Mouse (Mus musculus) heart, embryonic 14.5 days (tissue): ENCODE measurements around the gene Kir3dl2. TPM values are rescaled to one million over a fixed set of nuclear protein-coding genes. Genes with fewer than 3 reads are reported as not detected.
"Not testable (repeated sequence)": the region's sequence is repeated elsewhere in the genome, so short reads cannot be mapped to it uniquely, and the experiment has no call there.

Experiments
- ATAC-seq: fragments of 200-750 bp; cut with Nextera tagmentation; 2 replicates; pipeline ENCODE4 v1.8.0; 2017; ENCODE audit warnings: low read depth, moderate TSS enrichment; ENCODE audit not compliant: insufficient number of reproducible peaks, insufficient read depth, low FRiP score
- H3K27ac ChIP-seq, 2 experiments: fragments of 200-500 bp in 1 of 2; fragments of 300-500 bp in 1 of 2; sonication (generic) in 1 of 2; replicated peaks in 1 of 2; 2 replicates each; pipeline ENCODE4 v1.5.1; 2012 to 2014; ENCODE audit warnings: low read depth in 2 of 2, low read length in 2 of 2, control low read depth in 1 of 2, mild to moderate bottlenecking in 1 of 2, mixed read lengths in 1 of 2; ENCODE audit not compliant: control insufficient read depth in 1 of 2, insufficient read depth in 1 of 2
- H3K27me3 ChIP-seq: fragments of 300-500 bp; sonication (generic); 2 replicates; pipeline ENCODE4 v1.6.1; 2014; ENCODE audit warnings: mild to moderate bottlenecking, low read length, control low read depth; ENCODE audit not compliant: control insufficient read depth, insufficient read depth
- H3K36me3 ChIP-seq: fragments of 300-500 bp; sonication (generic); 2 replicates; pipeline ENCODE4 v1.6.1; 2014; ENCODE audit warnings: mild to moderate bottlenecking, control low read depth, low read length, mixed read lengths; ENCODE audit not compliant: control insufficient read depth, insufficient read depth
- H3K4me1 ChIP-seq, 2 experiments: fragments of 200-500 bp in 1 of 2; fragments of 300-500 bp in 1 of 2; sonication (generic) in 1 of 2; 2 replicates each; pipeline ENCODE4 v1.6.1; 2012 to 2014; ENCODE audit warnings: low read length in 2 of 2, control low read depth in 1 of 2, mixed read lengths in 1 of 2; ENCODE audit not compliant: control insufficient read depth in 2 of 2, insufficient read depth in 2 of 2
- H3K4me2 ChIP-seq: fragments of 300-500 bp; sonication (generic); 2 replicates; pipeline ENCODE4 v1.6.1; 2014; ENCODE audit warnings: mild to moderate bottlenecking, low read length
- H3K4me3 ChIP-seq, 2 experiments: fragments of 200-500 bp in 1 of 2; fragments of 300-500 bp in 1 of 2; sonication (generic) in 1 of 2; 2 replicates each; pipeline ENCODE4 v1.5.1; 2012 to 2014; ENCODE audit warnings: low read length in 2 of 2, mild to moderate bottlenecking in 2 of 2, control low read depth in 1 of 2, low read depth in 1 of 2, moderate library complexity in 1 of 2; ENCODE audit not compliant: control insufficient read depth in 1 of 2, insufficient read depth in 1 of 2
- H3K9ac ChIP-seq: fragments of 300-500 bp; sonication (generic); 2 replicates; pipeline ENCODE4 v1.6.1; 2014; ENCODE audit warnings: mild to moderate bottlenecking, low read length
- H3K9me3 ChIP-seq: fragments of 300-500 bp; sonication (generic); 2 replicates; pipeline ENCODE4 v1.6.1; 2016; ENCODE audit warnings: low read length, control low read depth; ENCODE audit not compliant: control insufficient read depth
- WGBS: fragments of 180-500 bp; shearing (Covaris S2); extraction: QIAGEN DNeasy Blood & Tissue Kit; methylation state at CpG from one replicate; pipeline ENCODE4 v1.1.7; 2014; 5-methylcytosine and 5-hydroxymethylcytosine counted together
- polyA plus RNA-seq: library from polyadenylated mRNA; unstranded; fragments of >200 nt; fragmentation: Nextera tagmentation; extraction: Ambion mirVana; gene quantifications from 2 replicates; pipeline ENCODE4 v1.2.1, GENCODE M21; 2014

Kir3dl2 gene
- polyA plus RNA-seq: not detected in 2 replicates

- ATAC-seq, H3K9ac ChIP-seq: not testable (repeated sequence)
- 46% methylated on average over 1 of the region's 1 CpGs for WGBS
Measured at GRCm38 (mm10) chrX:136543956-136544355, at the start of gene Kir3dl2. Kir3dl2 (minus strand) TSS chrX:136544056.

GRCm38 (mm10) chrX:136590897-136591257, 47.0 kb upstream of the Kir3dl2 start:
- Histone ChIP-seq H3K4me1 (no peaks in the 10 kb centered on the region), H3K27me3 (no peaks in the 10 kb centered on the region), H3K36me3 (no peaks in the 10 kb centered on the region), H3K27ac (no peak overlapping the region), H3K4me2 (no peak overlapping the region), H3K4me3 (no peak overlapping the region), H3K9me3 (no peaks in the 10 kb centered on the region), H3K9ac (no peak overlapping the region)
- ATAC-seq: no peak
- WGBS: 36% methylated on average over 2 of the region's 2 CpGs

More at GRCm38 (mm10) chrX:136543956-136544355, at the start of gene Kir3dl2:
- not testable (repeated sequence) for H3K36me3 ChIP-seq, H3K4me1 ChIP-seq, H3K4me2 ChIP-seq, H3K27me3 ChIP-seq, H3K27ac ChIP-seq, H3K9me3 ChIP-seq, H3K4me3 ChIP-seq

GRCm38 (mm10) chrX:136590199-136590896, 46.5 kb upstream of the Kir3dl2 start, which contains the start of gene Tceal3:
Tceal3 (plus strand) TSS chrX:136590842.
- Histone ChIP-seq H3K36me3 (no peaks in the 10 kb centered on the region), H3K27ac (no peak within 1 kb of the TSS), H3K27me3 (no peaks in the 10 kb centered on the region), H3K4me2 (no peak within 1 kb of the TSS), H3K9me3 (no peaks in the 10 kb centered on the region), H3K9ac (no peak within 1 kb of the TSS), H3K4me3 (no peak within 1 kb of the TSS), H3K4me1 (no peaks in the 10 kb centered on the region)
- 56% methylated on average over 12 of the region's 12 CpGs for WGBS
- ATAC-seq: no peak

- H3K4me3 ChIP-seq: no peak overlapping the region
- no peak for ATAC-seq
- no peaks in the 10 kb centered on the region for H3K36me3 ChIP-seq
- 72% methylated on average over 1 of the region's 1 CpGs for WGBS
- H3K4me1 ChIP-seq: no peaks in the 10 kb centered on the region
- no peak overlapping the region for H3K4me2 ChIP-seq
- H3K9ac ChIP-seq: no peak overlapping the region
- no peaks in the 10 kb centered on the region for H3K27me3 ChIP-seq
- H3K27ac ChIP-seq: no peak overlapping the region
- H3K9me3 ChIP-seq: no peaks in the 10 kb centered on the region
Measured at GRCm38 (mm10) chrX:136584617-136585016, 40.8 kb upstream of the Kir3dl2 start.

GRCm38 (mm10) chrX:136569094-136569493, 25.2 kb upstream of the Kir3dl2 start:
- H3K9ac ChIP-seq, H3K27me3 ChIP-seq, H3K27ac ChIP-seq, H3K36me3 ChIP-seq, H3K9me3 ChIP-seq, ATAC-seq, H3K4me1 ChIP-seq, H3K4me2 ChIP-seq, H3K4me3 ChIP-seq: not testable (repeated sequence)
- WGBS: 81% methylated on average over 9 of the region's 9 CpGs

- WGBS: 64% methylated on average over 4 of the region's 4 CpGs
- not testable (repeated sequence) for H3K9me3 ChIP-seq, H3K36me3 ChIP-seq, H3K4me1 ChIP-seq, H3K27ac ChIP-seq, H3K9ac ChIP-seq, H3K4me2 ChIP-seq, H3K27me3 ChIP-seq, H3K4me3 ChIP-seq, ATAC-seq
Measured at GRCm38 (mm10) chrX:136517699-136518098, 26.2 kb downstream of the Kir3dl2 start, which contains the start of gene Kir3dl1. Kir3dl1 (plus strand) TSS chrX:136517999.

Other genes with a start within 250 kb of the Kir3dl2 start
- not detected in 2 replicates for gene Kir3dl1, start 26.1 kb downstream of the Kir3dl2 start, polyA plus RNA-seq
- gene Tceal3, start 46.8 kb upstream of the Kir3dl2 start, polyA plus RNA-seq: 1.7 and 3.0 TPM in 2 replicates
- 11.3 and 12.0 TPM in 2 replicates for gene Tceal1, start 163.9 kb upstream of the Kir3dl2 start, polyA plus RNA-seq
- gene Morf4l2, start 199.6 kb upstream of the Kir3dl2 start, polyA plus RNA-seq: 324 and 341 TPM in 2 replicates
- gene Glra4, start 236.1 kb upstream of the Kir3dl2 start, polyA plus RNA-seq: 0.12 and 0.15 TPM in 2 replicates